Mouse (Mus musculus): ENCODE results near the gene Snap91. TPM values are rescaled to one million over a fixed set of nuclear protein-coding genes. Genes with fewer than 3 reads are reported as not detected.

Gene Snap91
- polyA plus RNA-seq (2014; fragmentation: Nextera tagmentation; extraction: Ambion mirVana), result 20.1 and 21.3 TPM in 2 replicates

- ATAC-seq (ENCODE audit: insufficient read depth, low FRiP score, low TSS enrichment), result peak; percentile 91
- Histone ChIP-seq H3K9me3 (ENCODE audit: control insufficient read depth, low read length) (no peaks in the 10 kb centered on the region), H3K27ac (ENCODE audit: low read depth, low read length) (peak within 1 kb of the TSS; percentile 83)
Observed at GRCm38 (mm10) chr9:86880113-86880972, at the start of gene Snap91. Gene Snap91 (minus strand): TSS chr9:86880654.

GRCm38 (mm10) chr9:86926519-86926918, 46.1 kb upstream of the Snap91 start:
- Histone ChIP-seq H3K9me3 (ENCODE audit: control insufficient read depth, low read length) (no peaks in the 10 kb centered on the region), H3K4me1 (ENCODE audit: control insufficient read depth, insufficient read depth, low read length) (no peaks in the 10 kb centered on the region), H3K27ac (ENCODE audit: low read depth, low read length) (no peak overlapping the region), H3K4me2 (ENCODE audit: low read depth) (no peak overlapping the region), H3K36me3 (ENCODE audit: control insufficient read depth, insufficient read depth, low read length) (no peaks in the 10 kb centered on the region), H3K9ac (ENCODE audit: low read length) (no peak overlapping the region), H3K4me3 (ENCODE audit: low read depth, low read length) (no peak overlapping the region), H3K27me3 (ENCODE audit: control insufficient read depth, insufficient read depth, low read length) (no peaks in the 10 kb centered on the region)
- 90% methylated on average over 5 of the region's 5 CpGs for WGBS
- ATAC-seq (ENCODE audit: insufficient read depth, low FRiP score, low TSS enrichment) (no peak), DNase-seq (ENCODE audit: low spot score) (no peak)

More at GRCm38 (mm10) chr9:86880113-86880972, at the start of gene Snap91:
- Histone ChIP-seq H3K27me3 (ENCODE audit: control insufficient read depth, insufficient read depth, low read length) (peaks cover 8% of the 10 kb centered on the region), H3K4me1 (ENCODE audit: control insufficient read depth, insufficient read depth, low read length) (no peaks in the 10 kb centered on the region), H3K4me2 (ENCODE audit: low read depth) (peak within 1 kb of the TSS; percentile 93), H3K9ac (ENCODE audit: low read length) (peak within 1 kb of the TSS; percentile 61), H3K4me3 (ENCODE audit: low read depth, low read length) (peak within 1 kb of the TSS; percentile 71), H3K36me3 (ENCODE audit: control insufficient read depth, insufficient read depth, low read length) (no peaks in the 10 kb centered on the region)
- DNase-seq (ENCODE audit: low spot score), result peak; percentile 83
- under 1% methylated on average over 59 of the region's 104 CpGs for WGBS

- WGBS, result 75% methylated on average over 6 of the region's 6 CpGs
- H3K9me3 ChIP-seq (ENCODE audit: control insufficient read depth, low read length), result no peaks in the 10 kb centered on the region
- H3K4me1 ChIP-seq (ENCODE audit: control insufficient read depth, insufficient read depth, low read length), result no peaks in the 10 kb centered on the region
- H3K27ac ChIP-seq (ENCODE audit: low read depth, low read length), result no peak overlapping the region
- H3K4me3 ChIP-seq (ENCODE audit: low read depth, low read length), result no peak overlapping the region
- no peak overlapping the region for H3K4me2 ChIP-seq (ENCODE audit: low read depth)
- H3K9ac ChIP-seq (ENCODE audit: low read length), result no peak overlapping the region
- H3K27me3 ChIP-seq (ENCODE audit: control insufficient read depth, insufficient read depth, low read length), result no peaks in the 10 kb centered on the region
- ATAC-seq (ENCODE audit: insufficient read depth, low FRiP score, low TSS enrichment), result no peak
- no peaks in the 10 kb centered on the region for H3K36me3 ChIP-seq (ENCODE audit: control insufficient read depth, insufficient read depth, low read length)
- DNase-seq (ENCODE audit: low spot score), result no peak
Observed at GRCm38 (mm10) chr9:86925688-86926087, 45.2 kb upstream of the Snap91 start.

- WGBS, result 18% methylated on average over 3 of the region's 3 CpGs
- Histone ChIP-seq H3K9ac (ENCODE audit: low read length) (no peak overlapping the region), H3K4me1 (ENCODE audit: control insufficient read depth, insufficient read depth, low read length) (no peaks in the 10 kb centered on the region), H3K27ac (ENCODE audit: low read depth, low read length) (no peak overlapping the region), H3K36me3 (ENCODE audit: control insufficient read depth, insufficient read depth, low read length) (no peaks in the 10 kb centered on the region), H3K27me3 (ENCODE audit: control insufficient read depth, insufficient read depth, low read length) (no peaks in the 10 kb centered on the region), H3K9me3 (ENCODE audit: control insufficient read depth, low read length) (no peaks in the 10 kb centered on the region), H3K4me2 (ENCODE audit: low read depth) (no peak overlapping the region), H3K4me3 (ENCODE audit: low read depth, low read length) (no peak overlapping the region)
- DNase-seq (ENCODE audit: low spot score) (no peak), ATAC-seq (ENCODE audit: insufficient read depth, low FRiP score, low TSS enrichment) (peak; percentile 51)
Observed at GRCm38 (mm10) chr9:86922430-86922829, 42.0 kb upstream of the Snap91 start.

DNA sequence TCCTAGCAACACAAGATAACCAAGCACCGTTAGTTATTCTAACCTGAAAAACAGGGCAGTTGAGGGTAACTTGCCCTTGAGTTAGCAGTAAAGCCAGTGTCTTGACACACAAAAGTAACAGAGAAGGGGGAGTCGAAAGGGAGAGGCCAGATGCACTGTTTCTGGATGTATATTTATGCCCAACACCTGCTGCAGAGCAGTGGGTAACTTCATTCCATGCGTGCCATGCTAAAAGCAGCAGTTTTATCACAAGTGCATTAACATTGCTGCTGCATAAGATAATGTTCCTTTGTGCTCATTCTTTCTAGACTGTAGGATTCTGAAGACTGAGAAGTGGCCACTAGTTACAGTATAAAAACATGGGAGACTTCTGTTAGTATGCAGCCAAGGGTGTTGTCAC, 36.1 kb upstream of the Snap91 start:
- H3K4me3 ChIP-seq (ENCODE audit: low read depth, low read length), result no peak overlapping the region
- ATAC-seq (ENCODE audit: insufficient read depth, low FRiP score, low TSS enrichment), result no peak
- no peak overlapping the region for H3K9ac ChIP-seq (ENCODE audit: low read length)
- H3K27ac ChIP-seq (ENCODE audit: low read depth, low read length), result no peak overlapping the region
- 90% methylated on average over 3 of the region's 3 CpGs for WGBS
- no peak overlapping the region for H3K4me2 ChIP-seq (ENCODE audit: low read depth)
- H3K4me1 ChIP-seq (ENCODE audit: control insufficient read depth, insufficient read depth, low read length), result no peaks in the 10 kb centered on the region
- no peaks in the 10 kb centered on the region for H3K27me3 ChIP-seq (ENCODE audit: control insufficient read depth, insufficient read depth, low read length)
- H3K36me3 ChIP-seq (ENCODE audit: control insufficient read depth, insufficient read depth, low read length), result no peaks in the 10 kb centered on the region
- DNase-seq (ENCODE audit: low spot score), result no peak
- no peaks in the 10 kb centered on the region for H3K9me3 ChIP-seq (ENCODE audit: control insufficient read depth, low read length)

DNA sequence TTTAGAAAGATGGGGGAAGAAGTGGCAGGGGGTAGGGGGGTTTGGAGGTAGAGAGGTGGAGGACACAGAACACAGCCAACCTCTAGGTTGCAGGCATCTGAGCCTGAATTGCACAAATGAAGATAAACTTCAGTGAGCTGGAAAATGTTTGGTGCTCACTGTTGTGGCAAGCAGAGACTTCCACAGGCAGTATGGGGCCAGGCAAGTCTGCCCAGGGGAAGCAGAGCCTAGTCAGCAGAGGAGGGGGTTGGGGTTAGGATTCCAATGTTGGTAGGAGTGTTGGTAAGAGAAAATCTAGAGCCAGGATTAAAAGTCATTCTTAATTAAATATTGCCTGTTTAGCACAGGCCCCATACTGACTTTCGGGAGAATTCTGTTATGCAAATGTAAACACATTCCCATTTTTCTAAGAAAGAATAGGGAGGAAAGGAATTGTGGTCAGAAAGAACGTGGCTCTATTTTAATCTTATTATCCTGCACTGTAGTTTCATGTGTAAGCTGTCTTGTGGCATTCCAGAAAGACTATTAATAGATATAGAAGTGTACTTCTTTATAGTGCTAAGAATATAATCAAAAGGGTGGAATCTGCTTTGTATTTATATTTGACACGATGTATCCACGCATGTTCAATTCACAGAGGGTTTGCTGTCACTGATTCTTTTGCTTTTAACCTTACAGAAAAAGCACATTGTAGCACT, 19.2 kb upstream of the Snap91 start:
- H3K4me1 ChIP-seq (ENCODE audit: control insufficient read depth, insufficient read depth, low read length), result no peaks in the 10 kb centered on the region
- DNase-seq (ENCODE audit: low spot score) (no peak), ATAC-seq (ENCODE audit: insufficient read depth, low FRiP score, low TSS enrichment) (no peak)
- no peaks in the 10 kb centered on the region for H3K36me3 ChIP-seq (ENCODE audit: control insufficient read depth, insufficient read depth, low read length)
- 78% methylated on average over 4 of the region's 4 CpGs for WGBS
- no peak overlapping the region for H3K27ac ChIP-seq (ENCODE audit: low read depth, low read length)
- no peaks in the 10 kb centered on the region for H3K9me3 ChIP-seq (ENCODE audit: control insufficient read depth, low read length)
- no peak overlapping the region for H3K4me2 ChIP-seq (ENCODE audit: low read depth)
- H3K4me3 ChIP-seq (ENCODE audit: low read depth, low read length), result no peak overlapping the region
- no peak overlapping the region for H3K9ac ChIP-seq (ENCODE audit: low read length)
- no peaks in the 10 kb centered on the region for H3K27me3 ChIP-seq (ENCODE audit: control insufficient read depth, insufficient read depth, low read length)

GRCm38 (mm10) chr9:86879216-86880112, 990 bp downstream of the Snap91 start:
- H3K9me3 ChIP-seq (ENCODE audit: control insufficient read depth, low read length), result no peaks in the 10 kb centered on the region
- no peaks in the 10 kb centered on the region for H3K4me1 ChIP-seq (ENCODE audit: control insufficient read depth, insufficient read depth, low read length)
- DNase-seq (ENCODE audit: low spot score) (peak; percentile 65), ATAC-seq (ENCODE audit: insufficient read depth, low FRiP score, low TSS enrichment) (peak; percentile 32)
- peaks cover 8% of the 10 kb centered on the region for H3K27me3 ChIP-seq (ENCODE audit: control insufficient read depth, insufficient read depth, low read length)
- H3K27ac ChIP-seq (ENCODE audit: low read depth, low read length), result peak overlapping the region; percentile 83
- no peaks in the 10 kb centered on the region for H3K36me3 ChIP-seq (ENCODE audit: control insufficient read depth, insufficient read depth, low read length)
- under 1% methylated on average over 75 of the region's 75 CpGs for WGBS
- H3K4me2 ChIP-seq (ENCODE audit: low read depth), result peak overlapping the region; percentile 93
- H3K9ac ChIP-seq (ENCODE audit: low read length), result peak overlapping the region; percentile 61
- H3K4me3 ChIP-seq (ENCODE audit: low read depth, low read length), result peak overlapping the region; percentile 71

DNA sequence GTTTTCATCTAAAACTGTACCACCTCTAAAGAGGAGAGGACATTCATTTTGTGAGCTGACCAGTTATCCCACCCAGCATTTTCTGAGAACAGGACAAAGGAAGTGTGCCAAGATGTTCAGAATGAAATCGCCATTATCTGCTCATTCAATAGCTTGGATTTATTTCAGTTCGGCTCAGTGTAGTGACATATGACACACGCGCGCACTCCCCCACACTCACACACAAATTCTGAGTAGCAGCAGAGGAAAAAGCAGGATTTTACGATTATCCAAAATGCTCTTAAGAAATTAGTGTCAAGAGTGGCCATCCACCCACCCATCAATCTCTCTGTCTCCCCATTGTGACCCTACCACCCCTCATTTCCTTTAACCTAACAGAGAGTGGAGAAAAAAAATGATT, 1.7 kb downstream of the Snap91 start:
- Histone ChIP-seq H3K9ac (ENCODE audit: low read length) (peak overlapping the region; percentile 61; the same call in 1 of the 2 replicates), H3K36me3 (ENCODE audit: control insufficient read depth, insufficient read depth, low read length) (no peaks in the 10 kb centered on the region), H3K27me3 (ENCODE audit: control insufficient read depth, insufficient read depth, low read length) (peaks cover 8% of the 10 kb centered on the region), H3K4me2 (ENCODE audit: low read depth) (peak overlapping the region; percentile 93), H3K27ac (ENCODE audit: low read depth, low read length) (no peak overlapping the region), H3K4me3 (ENCODE audit: low read depth, low read length) (peak overlapping the region; percentile 71), H3K9me3 (ENCODE audit: control insufficient read depth, low read length) (no peaks in the 10 kb centered on the region), H3K4me1 (ENCODE audit: control insufficient read depth, insufficient read depth, low read length) (no peaks in the 10 kb centered on the region)
- ATAC-seq (ENCODE audit: insufficient read depth, low FRiP score, low TSS enrichment), result no peak
- peak; percentile 10 for DNase-seq (ENCODE audit: low spot score)
- 75% methylated on average over 6 of the region's 6 CpGs for WGBS

All from neural tube, embryonic 11.5 days (tissue).